Mouse (Mus musculus): ENCODE results near the gene Fam120a.

Gene Fam120a

GRCm38 (mm10) chr13:48851719-48852118 is 116.1 kb downstream of the Fam120a start:
- peak; percentile 57 for DNase-seq

DNA sequence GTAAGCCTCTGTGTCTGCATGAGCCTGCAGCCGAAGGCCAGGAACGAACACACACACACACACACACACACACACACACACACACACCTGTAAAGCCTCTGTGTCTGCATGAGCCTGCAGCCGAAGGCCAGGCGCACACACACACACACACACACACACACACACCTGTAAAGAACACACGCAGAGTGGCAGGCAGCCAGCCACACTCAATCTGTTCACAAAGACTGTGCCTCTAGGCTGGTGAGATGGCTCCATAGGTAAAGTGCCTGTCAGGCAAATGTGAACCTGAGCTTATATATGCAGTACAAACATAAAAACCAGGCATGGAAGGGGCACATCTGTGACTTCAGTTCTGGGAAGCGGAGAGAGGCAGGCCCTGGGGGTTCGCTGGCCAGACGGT is 117.0 kb downstream of the Fam120a start:
- no peak for DNase-seq

DNA sequence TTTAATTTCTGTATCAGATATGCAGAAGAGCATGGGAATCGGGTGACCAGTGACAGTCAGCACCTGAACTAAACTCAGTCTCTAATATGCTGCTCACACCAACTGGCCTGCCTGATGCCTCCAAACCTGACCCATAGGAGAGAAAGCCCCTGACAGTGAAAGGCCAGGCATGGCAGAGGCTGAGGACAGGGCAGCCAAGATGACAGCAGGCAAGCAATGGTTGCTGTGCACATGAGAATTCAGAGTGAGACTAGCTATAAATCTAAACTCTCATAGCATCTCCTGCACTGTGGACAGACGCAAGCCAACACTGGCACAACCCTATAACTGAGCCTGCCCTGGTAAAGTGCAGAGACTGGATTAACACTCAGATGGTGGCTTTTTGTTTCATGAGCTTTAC is 117.5 kb downstream of the Fam120a start:
- no peak for DNase-seq

DNA sequence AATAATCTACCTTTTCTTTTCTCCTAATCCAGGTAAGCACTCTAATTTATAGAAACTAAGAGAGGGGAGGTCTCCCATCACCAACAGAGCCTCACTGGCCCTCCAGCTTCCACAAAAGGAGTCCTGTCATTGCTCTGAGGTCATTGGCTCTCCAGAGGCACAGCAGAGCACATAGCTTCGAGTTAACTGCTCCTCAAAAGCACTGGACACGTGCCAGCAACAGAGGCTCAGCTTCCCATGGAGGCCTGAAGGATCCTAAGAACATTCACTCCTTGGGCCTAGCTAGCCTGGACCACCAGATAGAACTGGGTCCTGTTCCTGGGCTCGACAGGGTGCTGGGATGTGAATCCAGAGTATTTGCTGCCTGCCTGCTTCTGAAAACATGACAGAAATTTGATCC is 118.7 kb downstream of the Fam120a start:
- DNase-seq: peak; percentile 67

DNA sequence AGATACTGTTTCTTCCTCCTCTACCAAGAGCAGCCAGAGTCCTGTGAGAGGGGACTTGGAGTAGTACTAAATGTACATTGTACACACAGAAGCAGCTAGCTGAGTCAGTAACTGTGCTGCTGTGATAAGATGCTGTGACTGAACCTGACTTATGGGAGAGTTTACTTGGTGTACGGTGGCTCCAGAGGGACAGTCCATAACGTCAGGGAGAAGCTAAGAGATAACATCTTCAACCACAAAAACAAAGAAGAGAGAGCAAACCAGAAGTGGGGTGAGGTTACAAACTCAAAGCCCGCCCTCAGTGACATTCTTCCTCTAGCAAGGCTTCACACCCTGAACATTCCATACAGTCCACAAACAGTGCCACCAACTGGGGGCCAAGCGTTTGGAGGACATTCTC is 122.5 kb downstream of the Fam120a start:
- DNase-seq: no peak

GRCm38 (mm10) chr13:48843530-48843929 is 124.3 kb downstream of the Fam120a start:
- no peak for DNase-seq

DNA sequence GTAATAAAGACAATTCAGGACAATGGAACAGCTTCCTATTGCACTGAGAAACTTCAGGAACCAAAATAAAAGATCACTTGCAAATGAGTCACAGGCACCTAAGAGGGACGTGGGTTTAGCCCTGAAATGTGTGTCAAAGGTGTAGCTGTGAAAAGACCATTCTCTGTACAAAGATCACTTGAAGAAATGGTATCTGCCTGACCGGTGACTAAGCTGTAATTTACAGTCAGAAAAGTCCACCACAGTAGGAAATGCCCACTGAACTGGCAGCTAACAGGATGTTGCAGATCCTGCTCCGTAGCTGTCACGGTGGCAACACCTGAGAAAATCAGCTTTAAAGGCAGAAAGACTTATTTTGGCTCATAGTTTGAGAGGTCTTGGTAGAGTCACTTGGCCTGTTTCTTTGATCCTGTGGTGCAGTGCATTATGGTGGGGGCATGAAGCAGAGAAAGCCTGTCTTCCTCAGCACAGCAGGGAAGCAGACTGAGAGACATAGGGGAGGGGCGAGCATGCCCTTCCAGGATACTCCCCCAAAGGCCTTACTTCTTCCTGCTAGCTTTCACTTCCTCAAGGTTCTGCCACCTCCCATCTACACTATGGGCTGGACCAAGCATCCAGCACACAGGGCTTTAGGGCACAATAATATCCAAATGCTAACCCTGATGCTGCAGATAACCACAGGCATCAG is 125.8 kb downstream of the Fam120a start:
- DNase-seq: peak; percentile 28

DNA sequence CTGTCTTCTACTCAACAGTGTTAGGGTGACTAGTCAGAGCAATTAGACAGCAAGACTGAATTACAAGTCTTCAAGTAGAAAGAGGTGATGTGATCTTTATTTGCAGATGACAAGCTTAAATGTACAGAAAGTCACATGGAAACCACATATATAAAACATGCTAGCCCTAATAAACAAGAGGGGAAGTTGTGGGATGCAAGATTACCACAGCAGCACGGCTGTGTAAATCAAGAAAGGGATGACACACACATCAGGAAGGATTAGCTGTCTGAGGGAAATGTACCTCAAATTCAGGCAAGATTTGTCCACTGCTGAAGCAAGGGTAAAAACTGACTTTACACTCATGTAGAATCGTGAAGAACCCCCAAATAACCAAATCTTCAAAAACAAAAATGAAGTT is 129.5 kb downstream of the Fam120a start:
- no peak for DNase-seq

DNA sequence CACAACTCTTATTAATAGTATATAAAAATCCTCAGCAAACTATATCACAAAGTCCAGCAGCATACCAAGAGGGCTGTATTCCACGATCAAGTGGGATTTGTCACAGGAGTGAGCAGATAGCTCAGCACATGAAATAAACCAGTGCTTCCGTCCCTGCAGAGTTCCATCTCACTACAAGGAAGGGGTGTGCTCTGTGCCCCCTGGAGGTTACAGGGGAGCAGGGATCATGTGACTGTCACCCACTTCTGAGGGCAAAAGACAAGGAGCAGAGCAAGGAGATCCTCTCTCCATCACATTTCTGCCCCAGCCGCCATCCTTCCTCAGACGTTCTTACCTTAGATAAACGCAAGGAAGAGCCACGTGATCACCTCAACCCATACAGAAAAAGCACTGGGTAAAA is 130.3 kb downstream of the Fam120a start:
- DNase-seq: no peak

- no peak for DNase-seq
Measured at GRCm38 (mm10) chr13:48830528-48831250, 137.1 kb downstream of the Fam120a start.

DNA sequence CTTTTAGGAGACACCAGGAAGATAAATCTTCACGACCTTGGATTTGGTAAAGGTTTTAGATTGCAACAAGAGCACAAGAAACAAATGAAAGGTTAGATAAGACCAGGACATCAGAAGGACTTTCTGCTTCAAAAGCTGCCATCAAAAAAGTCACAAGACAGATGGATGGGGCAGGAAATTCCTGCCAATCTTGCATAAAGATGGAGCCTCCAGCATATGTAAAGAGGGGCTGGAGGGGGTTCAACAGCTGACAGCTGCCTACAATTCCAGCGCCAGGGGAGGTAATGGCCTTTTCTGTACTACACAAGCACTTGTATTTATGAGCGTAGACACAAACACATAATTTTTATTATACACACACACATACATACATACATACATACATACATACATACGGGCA is 138.0 kb downstream of the Fam120a start:
- no peak for DNase-seq

Data from lung, postnatal 36 days (tissue).